Mouse (Mus musculus): ENCODE measurements around the gene Etv6.

DNA sequence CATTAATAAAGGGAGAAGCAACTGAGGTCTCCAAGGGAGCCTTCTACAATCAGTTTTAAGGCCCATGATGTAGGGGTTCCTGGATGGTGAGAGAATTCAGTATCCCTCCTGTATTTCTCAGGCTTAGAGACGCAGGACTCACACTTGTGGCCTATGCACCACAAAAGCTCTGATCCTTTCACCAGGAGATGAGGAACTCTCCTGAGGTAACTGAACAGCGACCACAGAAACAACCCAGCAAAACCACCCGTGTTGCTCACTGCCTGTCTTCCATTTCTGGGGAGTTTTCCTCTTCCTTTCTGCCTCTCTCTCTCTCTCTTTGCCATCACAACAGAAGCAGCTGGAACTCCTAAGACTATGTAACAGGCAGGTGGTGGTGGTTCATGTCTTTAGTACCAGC is 256.3 kb downstream of the Etv6 start:
- TF ChIP-seq CTCF (conservative IDR thresholded peaks at IDR 0.05; ENCODE audit: low read length) = no peak
- TF ChIP-seq POU5F1 (IDR thresholded peaks at IDR 0.05; ENCODE audit: borderline replicate concordance, low read length) = no peak
- TF ChIP-seq NANOG (IDR thresholded peaks at IDR 0.05; ENCODE audit: borderline replicate concordance, low read length) = no peak
